Mouse (Mus musculus): ENCODE measurements around the gene H2al1f. TPM values are rescaled to one million over a fixed set of nuclear protein-coding genes. Genes with fewer than 3 reads are reported as not detected.
A peak's percentile ranks its signal among the peaks of the same experiment; 100 is the strongest.
"Not testable (repeated sequence)": the region's sequence is repeated elsewhere in the genome, so short reads cannot be mapped to it uniquely, and the experiment has no call there.

Gene H2al1f
- not detected in 2 replicates for polyA plus RNA-seq (2014; fragmentation: Nextera tagmentation; extraction: Ambion mirVana)

DNA sequence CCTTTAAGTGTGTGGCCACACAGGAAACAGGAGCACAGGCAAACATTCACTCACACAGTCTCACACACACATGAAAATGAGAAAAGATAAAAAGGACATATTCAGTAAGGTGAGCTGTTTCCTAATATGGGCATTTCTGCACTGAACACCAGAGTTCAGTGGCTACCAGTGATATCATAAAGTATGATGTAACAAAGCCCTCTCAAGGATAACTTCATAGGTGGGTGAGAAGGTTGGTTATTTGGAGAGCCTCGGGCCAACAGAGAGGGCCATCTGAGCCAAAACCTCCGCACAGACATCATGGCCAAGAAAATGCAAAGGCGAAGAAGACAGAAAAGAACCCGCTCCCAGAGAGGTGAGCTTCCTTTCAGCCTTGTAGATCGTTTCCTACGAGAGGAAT lies at the start of gene H2al1f:
Gene H2al1f (plus strand): TSS at position 301 of the 400 bp plus-strand sequence.
- H3K4me1 ChIP-seq (replicated peaks; ENCODE audit: control insufficient read depth, insufficient read depth, low read length); H3K4me2 ChIP-seq (ENCODE audit: low read length); DNase-seq (ENCODE audit: low spot score); ATAC-seq (replicated peaks; ENCODE audit: low FRiP score, low TSS enrichment, low read depth); H3K9me3 ChIP-seq (ENCODE audit: control insufficient read depth, low read length); H3K27me3 ChIP-seq (replicated peaks; ENCODE audit: control insufficient read depth, insufficient read depth, low read length); H3K36me3 ChIP-seq (ENCODE audit: control insufficient read depth, insufficient read depth, low read length); H3K4me3 ChIP-seq (ENCODE audit: low read depth, low read length); H3K9ac ChIP-seq (ENCODE audit: low read length); H3K27ac ChIP-seq (ENCODE audit: low read depth): not testable (repeated sequence)
- WGBS, result no CpG with 5 or more reads among the region's 6 CpGs

DNA sequence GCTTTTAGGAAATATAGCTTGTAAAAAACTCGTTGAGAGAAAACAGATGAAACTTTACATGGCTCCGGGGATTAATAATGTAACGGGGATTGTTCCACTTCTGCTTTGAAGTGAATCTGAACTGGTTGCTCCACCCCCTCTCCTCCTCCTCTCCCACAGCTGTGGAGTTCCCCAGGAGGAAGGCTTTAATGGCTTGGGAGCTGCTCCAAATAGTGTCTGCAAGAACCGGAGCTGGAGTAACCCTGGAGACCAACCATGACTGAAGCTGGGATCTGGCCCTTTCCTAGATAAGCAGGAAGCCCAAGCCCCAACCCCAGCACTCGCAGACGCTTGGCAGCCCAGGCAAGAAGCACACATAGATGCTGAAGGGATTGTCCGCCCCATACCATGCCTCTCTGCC lies 47.2 kb upstream of the H2al1f start:
- no peak for ATAC-seq (replicated peaks; ENCODE audit: low FRiP score, low TSS enrichment, low read depth)
- Histone ChIP-seq H3K27ac (ENCODE audit: low read depth) (no peak overlapping the region; the same call in 1 of the 2 replicates), H3K36me3 (ENCODE audit: control insufficient read depth, insufficient read depth, low read length) (no peaks in the 10 kb centered on the region), H3K4me1 (replicated peaks; ENCODE audit: control insufficient read depth, insufficient read depth, low read length) (no peaks in the 10 kb centered on the region), H3K4me2 (ENCODE audit: low read length) (no peak overlapping the region), H3K27me3 (replicated peaks; ENCODE audit: control insufficient read depth, insufficient read depth, low read length) (peaks cover 8% of the 10 kb centered on the region; the same call in 1 of the 2 replicates), H3K4me3 (ENCODE audit: low read depth, low read length) (no peak overlapping the region), H3K9ac (ENCODE audit: low read length) (no peak overlapping the region), H3K9me3 (ENCODE audit: control insufficient read depth, low read length) (no peaks in the 10 kb centered on the region)
- no peak for DNase-seq (ENCODE audit: low spot score)
- WGBS, result 41% methylated on average over 7 of the region's 7 CpGs

GRCm38 (mm10) chrX:11269074-11269473 lies 45.9 kb upstream of the H2al1f start:
- ATAC-seq (replicated peaks; ENCODE audit: low FRiP score, low TSS enrichment, low read depth), result no peak
- Histone ChIP-seq H3K36me3 (ENCODE audit: control insufficient read depth, insufficient read depth, low read length) (no peaks in the 10 kb centered on the region), H3K27ac (ENCODE audit: low read depth) (no peak overlapping the region), H3K27me3 (replicated peaks; ENCODE audit: control insufficient read depth, insufficient read depth, low read length) (peaks cover 8% of the 10 kb centered on the region; the same call in 1 of the 2 replicates), H3K4me1 (replicated peaks; ENCODE audit: control insufficient read depth, insufficient read depth, low read length) (no peaks in the 10 kb centered on the region), H3K4me3 (ENCODE audit: low read depth, low read length) (no peak overlapping the region), H3K9me3 (ENCODE audit: control insufficient read depth, low read length) (no peaks in the 10 kb centered on the region), H3K9ac (ENCODE audit: low read length) (no peak overlapping the region), H3K4me2 (ENCODE audit: low read length) (no peak overlapping the region)
- WGBS, result 91% methylated on average over 3 of the region's 3 CpGs
- DNase-seq (ENCODE audit: low spot score), result no peak

- ATAC-seq (replicated peaks; ENCODE audit: low FRiP score, low TSS enrichment, low read depth), result no peak
- H3K4me2 ChIP-seq (ENCODE audit: low read length), result no peak overlapping the region
- 51% methylated on average over 3 of the region's 3 CpGs for WGBS
Observed at GRCm38 (mm10) chrX:11273190-11273589, 41.8 kb upstream of the H2al1f start.

GRCm38 (mm10) chrX:11277083-11277482 lies 37.9 kb upstream of the H2al1f start:
- WGBS, result 67% methylated on average over 6 of the region's 6 CpGs

More at GRCm38 (mm10) chrX:11273190-11273589, 41.8 kb upstream of the H2al1f start:
- peaks cover 11% of the 10 kb centered on the region; the same call in 1 of the 2 replicates for H3K27me3 ChIP-seq (replicated peaks; ENCODE audit: control insufficient read depth, insufficient read depth, low read length)
- H3K36me3 ChIP-seq (ENCODE audit: control insufficient read depth, insufficient read depth, low read length), result no peaks in the 10 kb centered on the region
- no peak overlapping the region for H3K4me3 ChIP-seq (ENCODE audit: low read depth, low read length)
- H3K27ac ChIP-seq (ENCODE audit: low read depth), result no peak overlapping the region
- no peak overlapping the region for H3K9ac ChIP-seq (ENCODE audit: low read length)
- H3K4me1 ChIP-seq (replicated peaks; ENCODE audit: control insufficient read depth, insufficient read depth, low read length), result no peaks in the 10 kb centered on the region
- no peaks in the 10 kb centered on the region for H3K9me3 ChIP-seq (ENCODE audit: control insufficient read depth, low read length)
- DNase-seq (ENCODE audit: low spot score), result no peak

GRCm38 (mm10) chrX:11280741-11281140 lies 34.2 kb upstream of the H2al1f start:
- Histone ChIP-seq H3K27ac (ENCODE audit: low read depth) (no peak overlapping the region), H3K4me1 (replicated peaks; ENCODE audit: control insufficient read depth, insufficient read depth, low read length) (no peaks in the 10 kb centered on the region), H3K4me2 (ENCODE audit: low read length) (no peak overlapping the region), H3K27me3 (replicated peaks; ENCODE audit: control insufficient read depth, insufficient read depth, low read length) (peaks cover 7% of the 10 kb centered on the region; the same call in 1 of the 2 replicates), H3K9ac (ENCODE audit: low read length) (no peak overlapping the region), H3K4me3 (ENCODE audit: low read depth, low read length) (no peak overlapping the region), H3K9me3 (ENCODE audit: control insufficient read depth, low read length) (no peaks in the 10 kb centered on the region), H3K36me3 (ENCODE audit: control insufficient read depth, insufficient read depth, low read length) (no peaks in the 10 kb centered on the region)
- no peak for ATAC-seq (replicated peaks; ENCODE audit: low FRiP score, low TSS enrichment, low read depth)
- DNase-seq (ENCODE audit: low spot score), result no peak
- WGBS, result 74% methylated on average over 2 of the region's 2 CpGs

More at GRCm38 (mm10) chrX:11277083-11277482, 37.9 kb upstream of the H2al1f start:
- peaks cover 11% of the 10 kb centered on the region; the same call in 1 of the 2 replicates for H3K27me3 ChIP-seq (replicated peaks; ENCODE audit: control insufficient read depth, insufficient read depth, low read length)
- no peak overlapping the region for H3K27ac ChIP-seq (ENCODE audit: low read depth)
- H3K9ac ChIP-seq (ENCODE audit: low read length), result no peak overlapping the region
- no peak for ATAC-seq (replicated peaks; ENCODE audit: low FRiP score, low TSS enrichment, low read depth)
- no peaks in the 10 kb centered on the region for H3K4me1 ChIP-seq (replicated peaks; ENCODE audit: control insufficient read depth, insufficient read depth, low read length)
- no peak overlapping the region for H3K4me3 ChIP-seq (ENCODE audit: low read depth, low read length)
- DNase-seq (ENCODE audit: low spot score), result no peak
- H3K9me3 ChIP-seq (ENCODE audit: control insufficient read depth, low read length), result no peaks in the 10 kb centered on the region
- no peak overlapping the region for H3K4me2 ChIP-seq (ENCODE audit: low read length)
- H3K36me3 ChIP-seq (ENCODE audit: control insufficient read depth, insufficient read depth, low read length), result no peaks in the 10 kb centered on the region

- Histone ChIP-seq H3K27me3 (replicated peaks; ENCODE audit: control insufficient read depth, insufficient read depth, low read length) (0 out of 2 replicates have a peak, but pooled peaks cover 2% of the 10 kb centered on the region), H3K4me3 (ENCODE audit: low read depth, low read length) (no peak overlapping the region), H3K27ac (ENCODE audit: low read depth) (no peak overlapping the region), H3K9me3 (ENCODE audit: control insufficient read depth, low read length) (no peaks in the 10 kb centered on the region), H3K36me3 (ENCODE audit: control insufficient read depth, insufficient read depth, low read length) (no peaks in the 10 kb centered on the region), H3K4me2 (ENCODE audit: low read length) (no peak overlapping the region), H3K9ac (ENCODE audit: low read length) (no peak overlapping the region), H3K4me1 (replicated peaks; ENCODE audit: control insufficient read depth, insufficient read depth, low read length) (no peaks in the 10 kb centered on the region)
- DNase-seq (ENCODE audit: low spot score) (peak; percentile 51), ATAC-seq (replicated peaks; ENCODE audit: low FRiP score, low TSS enrichment, low read depth) (no peak)
- 53% methylated on average over 14 of the region's 14 CpGs for WGBS
Observed at GRCm38 (mm10) chrX:11288306-11288882, 26.6 kb upstream of the H2al1f start.

DNA sequence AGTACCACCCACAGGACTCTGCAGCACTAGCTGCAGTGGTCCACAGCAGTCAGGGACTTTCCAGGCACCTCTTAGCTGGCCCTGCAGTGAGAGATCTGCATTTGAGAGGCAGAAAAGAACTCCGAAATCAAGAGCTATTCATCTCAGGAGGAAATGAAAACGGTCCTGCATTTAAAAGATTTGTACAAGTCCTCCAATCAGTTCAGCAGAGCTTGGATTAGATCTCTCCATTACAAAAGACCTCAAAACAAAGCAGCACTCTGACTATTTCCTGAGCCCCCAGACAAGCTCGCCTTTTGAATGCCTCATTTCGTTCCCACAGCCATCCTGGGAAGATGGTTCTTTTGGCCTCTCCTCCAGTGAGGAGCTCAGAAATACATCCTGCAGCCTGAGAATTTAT lies 25.7 kb upstream of the H2al1f start:
- H3K4me2 ChIP-seq (ENCODE audit: low read length), result no peak overlapping the region
- no peak for ATAC-seq (replicated peaks; ENCODE audit: low FRiP score, low TSS enrichment, low read depth)
- 72% methylated on average over 4 of the region's 4 CpGs for WGBS
- no peaks in the 10 kb centered on the region for H3K36me3 ChIP-seq (ENCODE audit: control insufficient read depth, insufficient read depth, low read length)
- no peak for DNase-seq (ENCODE audit: low spot score)
- H3K9ac ChIP-seq (ENCODE audit: low read length), result no peak overlapping the region
- no peak overlapping the region for H3K4me3 ChIP-seq (ENCODE audit: low read depth, low read length)
- H3K27ac ChIP-seq (ENCODE audit: low read depth), result no peak overlapping the region
- H3K4me1 ChIP-seq (replicated peaks; ENCODE audit: control insufficient read depth, insufficient read depth, low read length), result no peaks in the 10 kb centered on the region
- H3K9me3 ChIP-seq (ENCODE audit: control insufficient read depth, low read length), result no peaks in the 10 kb centered on the region
- 0 out of 2 replicates have a peak, but pooled peaks cover 2% of the 10 kb centered on the region for H3K27me3 ChIP-seq (replicated peaks; ENCODE audit: control insufficient read depth, insufficient read depth, low read length)

DNA sequence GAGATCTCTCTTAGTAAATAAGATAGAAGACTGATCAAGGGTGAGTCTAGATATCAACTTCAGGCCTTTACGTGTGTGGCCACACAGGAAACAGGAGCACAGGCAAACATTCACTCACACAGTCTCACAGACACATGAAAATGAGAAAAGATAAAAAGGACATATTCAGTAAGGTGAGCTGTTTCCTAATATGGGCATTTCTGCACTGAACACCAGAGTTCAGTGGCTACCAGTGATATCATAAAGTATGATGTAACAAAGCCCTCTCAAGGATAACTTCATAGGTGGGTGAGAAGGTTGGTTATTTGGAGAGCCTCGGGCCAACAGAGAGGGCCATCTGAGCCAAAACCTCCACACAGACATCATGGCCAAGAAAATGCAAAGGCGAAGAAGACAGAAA lies 16.0 kb upstream of the H2al1f start, which contains the start of gene H2al1a:
Gene H2al1a (plus strand): TSS at position 301 of the 400 bp plus-strand sequence.
- WGBS, result no CpG with 5 or more reads among the region's 3 CpGs
- not testable (repeated sequence) for DNase-seq (ENCODE audit: low spot score); ATAC-seq (replicated peaks; ENCODE audit: low FRiP score, low TSS enrichment, low read depth); H3K4me1 ChIP-seq (replicated peaks; ENCODE audit: control insufficient read depth, insufficient read depth, low read length); H3K4me2 ChIP-seq (ENCODE audit: low read length); H3K27me3 ChIP-seq (replicated peaks; ENCODE audit: control insufficient read depth, insufficient read depth, low read length); H3K36me3 ChIP-seq (ENCODE audit: control insufficient read depth, insufficient read depth, low read length); H3K9me3 ChIP-seq (ENCODE audit: control insufficient read depth, low read length); H3K27ac ChIP-seq (ENCODE audit: low read depth); H3K4me3 ChIP-seq (ENCODE audit: low read depth, low read length); H3K9ac ChIP-seq (ENCODE audit: low read length)

Data from intestine, embryonic 14.5 days (tissue).